Mouse (Mus musculus): ENCODE measurements around the gene Stx11. TPM values are rescaled to one million over a fixed set of nuclear protein-coding genes. Genes with fewer than 3 reads are reported as not detected.

Stx11 gene
- polyA plus RNA-seq, 1 experiment = 6.9 TPM

DNA sequence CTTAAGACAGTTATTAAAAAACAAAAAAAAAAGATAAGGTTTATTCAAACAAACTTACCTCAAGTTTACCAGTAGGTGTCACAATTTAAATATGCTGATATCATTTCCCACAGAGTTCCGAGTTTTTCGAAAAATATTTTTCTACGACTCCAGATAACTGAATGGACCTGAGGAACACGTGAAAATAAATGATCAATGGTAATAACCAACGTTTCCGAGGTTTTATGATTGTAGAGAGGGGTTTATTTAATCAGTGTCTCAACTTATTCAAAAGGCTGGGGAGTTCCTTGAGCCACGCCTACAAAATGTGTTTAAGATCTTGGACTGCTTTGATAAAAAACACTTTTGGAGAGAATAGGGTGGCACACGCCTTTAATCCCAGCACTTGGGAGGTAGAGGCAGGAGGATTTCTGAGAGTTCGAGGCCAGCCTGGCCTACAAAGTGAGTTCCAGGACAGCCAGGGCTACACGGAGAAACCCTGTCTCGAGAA, 42.5 kb downstream of the Stx11 start:
- Histone ChIP-seq H3K79me2 (ENCODE audit: control insufficient read depth, insufficient read depth) (no peaks in the 10 kb centered on the region), H3K4me3 (peak overlapping the region; percentile 40), H3ac (ENCODE audit: control insufficient read depth, insufficient read length) (no peak overlapping the region), H3K36me3 (ENCODE audit: control insufficient read depth, insufficient read depth) (no peaks in the 10 kb centered on the region), H3K4me2 (ENCODE audit: low read depth) (peak overlapping the region; percentile 60), H3K27me3 (ENCODE audit: control insufficient read depth, insufficient read depth, insufficient read length) (no peaks in the 10 kb centered on the region)
- TF ChIP-seq SRF (IDR thresholded peaks at IDR 0.05; ENCODE audit: control insufficient read depth, insufficient read length, low read depth) (no peak), TCF12 (IDR thresholded peaks at IDR 0.05; ENCODE audit: insufficient read depth, poor library complexity, severe bottlenecking) (no peak), CEBPB (IDR thresholded peaks at IDR 0.05; ENCODE audit: insufficient read depth, poor library complexity, severe bottlenecking) (no peak), MAX (IDR thresholded peaks at IDR 0.05; ENCODE audit: low read depth) (no peak), E2F4 (IDR thresholded peaks at IDR 0.05; ENCODE audit: insufficient read depth) (no peak), TCF3 (IDR thresholded peaks at IDR 0.05; ENCODE audit: insufficient read length, low read depth) (no peak), MYOD1 (IDR thresholded peaks at IDR 0.05; ENCODE audit: control insufficient read depth in 1 of 3, insufficient read length in 2 of 3, low read depth in 2 of 3) (no peak), POLR2AphosphoS2 (IDR thresholded peaks at IDR 0.05; ENCODE audit: insufficient read length, low read depth) (no peak)

DNA sequence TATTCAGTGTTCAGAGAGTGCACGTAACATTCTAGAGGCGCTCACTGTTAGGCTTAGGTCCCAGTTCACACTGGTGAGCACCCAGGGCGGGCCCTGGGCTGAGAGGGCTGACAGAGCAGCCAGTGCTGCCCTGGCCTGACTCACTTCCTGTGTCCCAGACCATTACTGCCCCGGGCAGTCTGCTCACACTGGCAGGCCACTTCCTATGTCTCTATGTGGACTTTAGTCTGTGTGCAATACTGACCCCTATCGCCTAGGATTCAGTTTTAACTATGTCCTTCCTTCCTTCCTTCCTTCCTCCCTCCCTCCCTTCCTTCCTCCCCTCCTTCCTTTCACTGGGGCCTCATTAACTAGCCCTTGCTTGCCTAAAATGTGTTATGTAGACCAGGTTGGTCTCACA, 44.8 kb downstream of the Stx11 start:
- H3ac ChIP-seq (ENCODE audit: control insufficient read depth, insufficient read length) = no peak overlapping the region
- no peaks in the 10 kb centered on the region for H3K27me3 ChIP-seq (ENCODE audit: control insufficient read depth, insufficient read depth, insufficient read length)
- TF ChIP-seq TCF12 (IDR thresholded peaks at IDR 0.05; ENCODE audit: insufficient read depth, poor library complexity, severe bottlenecking) (no peak), CEBPB (IDR thresholded peaks at IDR 0.05; ENCODE audit: insufficient read depth, poor library complexity, severe bottlenecking) (no peak), USF1 (IDR thresholded peaks at IDR 0.05; ENCODE audit: low read depth) (no peak), MAX (IDR thresholded peaks at IDR 0.05; ENCODE audit: low read depth) (no peak), TCF3 (IDR thresholded peaks at IDR 0.05; ENCODE audit: insufficient read length, low read depth) (no peak), POLR2A (IDR thresholded peaks at IDR 0.05; ENCODE audit: insufficient read length, low read depth) (peak; percentile 13), REST (IDR thresholded peaks at IDR 0.05; ENCODE audit: insufficient read depth, insufficient read length) (no peak), MYOG (IDR thresholded peaks at IDR 0.05; ENCODE audit: control insufficient read depth in 1 of 3, insufficient read depth in 1 of 3, insufficient read length in 2 of 3, low read depth in 2 of 3) (peak in 1 of 3 experiments; percentile 16), E2F4 (IDR thresholded peaks at IDR 0.05; ENCODE audit: insufficient read depth) (no peak), MYOD1 (IDR thresholded peaks at IDR 0.05; ENCODE audit: control insufficient read depth in 1 of 3, insufficient read length in 2 of 3, low read depth in 2 of 3) (peak in 1 of 3 experiments; percentile 24), POLR2AphosphoS2 (IDR thresholded peaks at IDR 0.05; ENCODE audit: insufficient read length, low read depth) (no peak), SRF (IDR thresholded peaks at IDR 0.05; ENCODE audit: control insufficient read depth, insufficient read length, low read depth) (no peak)
- H3K4me2 ChIP-seq (ENCODE audit: low read depth) = peak overlapping the region; percentile 20
- no peak overlapping the region for H3K4me3 ChIP-seq
- no peaks in the 10 kb centered on the region for H3K36me3 ChIP-seq (ENCODE audit: control insufficient read depth, insufficient read depth)
- no peaks in the 10 kb centered on the region for H3K79me2 ChIP-seq (ENCODE audit: control insufficient read depth, insufficient read depth)

DNA sequence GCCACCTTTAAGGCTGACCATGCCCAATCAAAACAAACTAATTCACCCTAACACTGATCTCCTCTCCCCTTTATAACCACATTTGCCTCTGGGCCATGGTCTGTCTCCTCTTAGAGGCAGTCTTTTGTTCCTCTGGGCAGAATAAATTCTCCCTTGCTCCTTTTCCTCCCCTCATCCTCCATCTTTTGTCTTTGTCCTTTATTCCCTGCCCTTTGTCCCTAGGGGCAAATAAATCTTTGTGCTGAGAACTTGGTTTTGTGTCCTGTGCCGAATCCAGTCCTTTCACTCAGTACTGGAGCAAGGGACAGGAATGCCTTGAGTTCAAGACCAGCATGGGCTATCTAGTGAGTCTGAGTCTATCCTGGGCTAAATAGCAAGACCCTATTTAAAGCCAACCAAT, 46.5 kb downstream of the Stx11 start:
- no peak overlapping the region for H3ac ChIP-seq (ENCODE audit: control insufficient read depth, insufficient read length)

DNA sequence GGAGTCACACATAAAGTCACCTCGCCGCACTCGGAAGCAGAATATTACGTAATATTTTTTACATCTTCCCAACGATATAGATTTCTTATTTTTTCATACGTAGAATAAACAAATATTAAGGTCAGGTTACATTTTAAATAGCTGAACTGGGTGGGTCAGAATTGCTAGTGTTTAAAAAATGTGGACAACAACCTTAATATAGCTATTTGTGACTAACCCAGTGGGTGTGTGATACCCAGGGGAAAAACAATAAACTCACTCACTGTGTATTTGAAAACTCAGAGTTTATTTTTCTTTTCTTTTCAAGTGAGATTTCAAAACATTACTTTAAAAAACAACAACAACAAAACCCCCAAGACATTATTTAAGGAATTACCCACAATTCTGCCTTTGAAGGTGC, 47.7 kb downstream of the Stx11 start:
- TF ChIP-seq SRF (IDR thresholded peaks at IDR 0.05; ENCODE audit: control insufficient read depth, insufficient read length, low read depth) (no peak), TCF3 (IDR thresholded peaks at IDR 0.05; ENCODE audit: insufficient read length, low read depth) (no peak), MAX (IDR thresholded peaks at IDR 0.05; ENCODE audit: low read depth) (no peak), TCF12 (IDR thresholded peaks at IDR 0.05; ENCODE audit: insufficient read depth, poor library complexity, severe bottlenecking) (no peak), USF1 (IDR thresholded peaks at IDR 0.05; ENCODE audit: low read depth) (no peak), REST (IDR thresholded peaks at IDR 0.05; ENCODE audit: insufficient read depth, insufficient read length) (no peak), MYOG (IDR thresholded peaks at IDR 0.05; ENCODE audit: control insufficient read depth in 1 of 3, insufficient read depth in 1 of 3, insufficient read length in 2 of 3, low read depth in 2 of 3) (no peak), POLR2A (IDR thresholded peaks at IDR 0.05; ENCODE audit: insufficient read length, low read depth) (no peak), MYOD1 (IDR thresholded peaks at IDR 0.05; ENCODE audit: control insufficient read depth in 1 of 3, insufficient read length in 2 of 3, low read depth in 2 of 3) (no peak), POLR2AphosphoS2 (IDR thresholded peaks at IDR 0.05; ENCODE audit: insufficient read length, low read depth) (no peak), E2F4 (IDR thresholded peaks at IDR 0.05; ENCODE audit: insufficient read depth) (no peak), CEBPB (IDR thresholded peaks at IDR 0.05; ENCODE audit: insufficient read depth, poor library complexity, severe bottlenecking) (no peak)
- no peaks in the 10 kb centered on the region for H3K27me3 ChIP-seq (ENCODE audit: control insufficient read depth, insufficient read depth, insufficient read length)
- H3K4me2 ChIP-seq (ENCODE audit: low read depth) = peak overlapping the region; percentile 35
- H3K4me3 ChIP-seq = no peak overlapping the region
- H3K79me2 ChIP-seq (ENCODE audit: control insufficient read depth, insufficient read depth) = no peaks in the 10 kb centered on the region
- H3ac ChIP-seq (ENCODE audit: control insufficient read depth, insufficient read length) = no peak overlapping the region
- no peaks in the 10 kb centered on the region for H3K36me3 ChIP-seq (ENCODE audit: control insufficient read depth, insufficient read depth)

More for the DNA sequence above, 46.5 kb downstream of the Stx11 start:
- Histone ChIP-seq H3K4me3 (no peak overlapping the region), H3K36me3 (ENCODE audit: control insufficient read depth, insufficient read depth) (no peaks in the 10 kb centered on the region), H3K4me2 (ENCODE audit: low read depth) (no peak overlapping the region), H3K27me3 (ENCODE audit: control insufficient read depth, insufficient read depth, insufficient read length) (no peaks in the 10 kb centered on the region), H3K79me2 (ENCODE audit: control insufficient read depth, insufficient read depth) (no peaks in the 10 kb centered on the region)
- no peak for TF ChIP-seq USF1 (IDR thresholded peaks at IDR 0.05; ENCODE audit: low read depth)
- TF ChIP-seq MAX (IDR thresholded peaks at IDR 0.05; ENCODE audit: low read depth) = no peak
- no peak for TF ChIP-seq E2F4 (IDR thresholded peaks at IDR 0.05; ENCODE audit: insufficient read depth)
- TF ChIP-seq SRF (IDR thresholded peaks at IDR 0.05; ENCODE audit: control insufficient read depth, insufficient read length, low read depth) = no peak
- TF ChIP-seq MYOG (IDR thresholded peaks at IDR 0.05; ENCODE audit: control insufficient read depth in 1 of 3, insufficient read depth in 1 of 3, insufficient read length in 2 of 3, low read depth in 2 of 3) = no peak
- TF ChIP-seq REST (IDR thresholded peaks at IDR 0.05; ENCODE audit: insufficient read depth, insufficient read length) = no peak
- TF ChIP-seq TCF12 (IDR thresholded peaks at IDR 0.05; ENCODE audit: insufficient read depth, poor library complexity, severe bottlenecking) = no peak
- TF ChIP-seq TCF3 (IDR thresholded peaks at IDR 0.05; ENCODE audit: insufficient read length, low read depth) = no peak
- no peak for TF ChIP-seq CEBPB (IDR thresholded peaks at IDR 0.05; ENCODE audit: insufficient read depth, poor library complexity, severe bottlenecking)
- no peak for TF ChIP-seq POLR2A (IDR thresholded peaks at IDR 0.05; ENCODE audit: insufficient read length, low read depth)
- TF ChIP-seq POLR2AphosphoS2 (IDR thresholded peaks at IDR 0.05; ENCODE audit: insufficient read length, low read depth) = no peak
- TF ChIP-seq MYOD1 (IDR thresholded peaks at IDR 0.05; ENCODE audit: control insufficient read depth in 1 of 3, insufficient read length in 2 of 3, low read depth in 2 of 3) = no peak

Data from myocyte (in vitro differentiated cells).